Mouse (Mus musculus): ENCODE measurements around the gene Tmprss9. TPM values are rescaled to one million over a fixed set of nuclear protein-coding genes. Genes with fewer than 3 reads are reported as not detected.

Gene Tmprss9
- total and polyA plus RNA-seq, 3 experiments: 0.15 to 0.25 TPM; not detected in 1

DNA sequence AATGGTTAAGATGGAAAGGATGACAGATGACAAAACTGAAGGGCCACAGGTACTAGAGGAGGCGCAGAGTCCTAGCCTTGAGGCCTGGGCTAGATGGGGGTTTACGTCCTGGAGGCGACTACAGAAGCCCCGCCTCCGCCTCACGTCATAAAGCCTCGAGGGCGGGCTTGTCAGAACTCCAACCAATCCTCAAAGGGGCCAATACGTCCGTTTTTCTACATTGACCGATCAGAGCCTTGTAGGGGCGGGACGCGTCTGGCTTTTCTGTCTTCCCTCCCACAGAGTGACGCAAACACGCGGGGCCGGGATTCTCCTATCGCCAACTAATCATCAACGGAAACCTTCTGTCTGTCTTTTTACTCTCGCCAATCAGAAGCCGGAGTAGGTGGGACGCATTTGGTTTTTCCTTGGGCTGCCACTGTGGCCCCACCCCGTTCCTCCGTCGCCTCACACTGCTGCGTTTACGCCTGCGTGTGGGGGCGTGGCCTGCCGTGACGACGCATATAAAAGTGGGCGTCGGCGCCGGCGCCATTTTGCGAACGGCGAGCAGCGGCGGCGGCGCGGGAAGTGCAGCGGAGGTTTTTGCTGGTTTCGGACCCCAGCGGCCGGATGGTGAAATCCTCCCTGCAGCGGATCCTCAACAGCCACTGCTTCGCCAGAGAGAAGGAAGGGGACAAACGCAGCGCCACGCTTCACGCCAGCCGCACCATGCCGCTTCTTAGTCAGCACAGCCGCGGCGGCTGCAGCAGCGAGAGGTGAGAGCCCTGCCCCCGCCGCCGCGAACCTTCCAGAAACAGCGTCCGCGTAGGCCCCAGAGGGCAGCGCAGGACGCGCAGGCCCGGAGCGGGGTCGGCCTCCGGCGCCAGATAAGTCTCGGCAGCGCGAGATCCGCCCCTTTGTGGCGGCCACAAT lies 45.2 kb upstream of the Tmprss9 start, which contains the start of gene Oaz1 (continued):
- TF ChIP-seq ETS1 (IDR thresholded peaks at IDR 0.05; ENCODE audit: low read depth, low read length) (peak; percentile 13; the same call in 1 of the 2 replicates), RCOR1 (IDR thresholded peaks at IDR 0.05; ENCODE audit: low read depth, low read length) (no peak), POLR2A (IDR thresholded peaks at IDR 0.05; ENCODE audit: control insufficient read depth in 1 of 2, insufficient read depth in 1 of 2, low read depth in 1 of 2, low read length in 2 of 2, poor library complexity in 1 of 2) (peak; percentile 74 to 75), MYB (IDR thresholded peaks at IDR 0.05; ENCODE audit: low read depth, low read length) (no peak), MXI1 (IDR thresholded peaks at IDR 0.05; ENCODE audit: low read depth, low read length) (peak; percentile 65), ZMIZ1 (IDR thresholded peaks at IDR 0.05; ENCODE audit: low read depth, low read length) (peak; percentile 95), JUND (IDR thresholded peaks at IDR 0.05; ENCODE audit: low read depth, low read length) (no peak), KAT2A (conservative IDR thresholded peaks at IDR 0.05; ENCODE audit: low read depth, low read length) (peak; percentile 37; the same call in 1 of the 2 replicates)

DNA sequence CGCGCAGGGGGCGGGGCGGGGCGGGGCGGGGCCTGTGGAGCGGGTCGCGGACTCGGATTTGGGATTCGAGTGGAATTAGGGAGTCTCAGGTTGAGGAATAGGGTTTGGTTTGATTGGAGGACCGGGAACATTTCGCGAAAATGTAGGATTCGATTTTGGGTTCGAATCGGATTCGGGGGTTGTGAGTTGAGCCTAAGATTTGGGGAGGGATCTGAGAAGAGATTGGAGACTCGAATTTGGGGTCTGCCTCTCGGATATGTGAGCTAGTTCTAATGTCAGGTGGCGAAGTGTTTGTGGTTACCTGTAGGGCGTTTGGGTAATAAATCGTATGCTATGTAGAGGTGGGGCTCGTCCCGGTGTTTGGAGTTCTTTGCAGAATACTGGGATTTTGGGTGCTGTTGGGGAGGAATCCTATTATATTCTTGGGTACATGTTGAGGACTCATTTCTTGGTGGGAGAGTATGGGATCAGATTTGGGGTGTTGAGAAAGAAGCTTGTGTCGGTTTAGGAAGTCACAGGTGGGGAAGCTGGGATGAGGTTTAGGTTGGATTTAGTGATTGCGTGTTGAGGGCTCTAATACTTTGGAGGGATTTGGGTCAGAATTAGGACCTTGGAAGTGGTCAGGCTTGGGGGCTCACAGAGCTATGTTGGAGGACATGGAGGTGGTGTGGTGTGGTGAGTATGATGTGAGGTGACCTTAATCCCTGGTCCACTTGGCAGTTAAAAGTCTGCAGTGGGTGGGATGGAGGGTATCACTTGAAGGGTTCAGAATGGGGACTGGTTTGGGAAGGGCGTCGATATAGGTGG lies 44.4 kb upstream of the Tmprss9 start:
- peaks cover 8 to 24% of the 10 kb centered on the region in 2 experiments for H3K4me1 ChIP-seq (ENCODE audit: control insufficient read depth in 1 of 2, insufficient read depth in 2 of 2, low read length in 2 of 2)
- no peak for DNase-seq (ENCODE audit: low read depth, low spot score)
- TF ChIP-seq SIN3A (IDR thresholded peaks at IDR 0.05; ENCODE audit: low read length) (peak; percentile 14; the same call in 1 of the 2 replicates), NELFE (IDR thresholded peaks at IDR 0.05; ENCODE audit: low read depth, low read length) (0 out of 2 replicates have a peak, but pooled peaks have one; percentile 6), SMC3 (IDR thresholded peaks at IDR 0.05; ENCODE audit: low read depth, low read length) (no peak), ZNF384 (IDR thresholded peaks at IDR 0.05; ENCODE audit: low read depth, low read length) (no peak), HCFC1 (IDR thresholded peaks at IDR 0.05; ENCODE audit: low read depth, low read length) (no peak), POLR2AphosphoS2 (IDR thresholded peaks at IDR 0.05; ENCODE audit: low read length) (no peak), MAX (IDR thresholded peaks at IDR 0.05; ENCODE audit: low read length) (no peak)
- H3K79me2 ChIP-seq (ENCODE audit: control insufficient read depth, insufficient read depth, low read length, poor library complexity): peaks cover 23% of the 10 kb centered on the region
- no peaks in the 10 kb centered on the region for H3K27me3 ChIP-seq (ENCODE audit: control insufficient read depth in 1 of 2, insufficient read depth in 2 of 2, low read length in 2 of 2)
- H3K36me3 ChIP-seq (ENCODE audit: control insufficient read depth in 1 of 2, insufficient read depth in 2 of 2, low read length in 2 of 2): peaks cover 0 to 19% of the 10 kb centered on the region in 2 experiments; a peak in 2 of 4 replicates
- peak overlapping the region; percentile 95 for H3K9ac ChIP-seq (ENCODE audit: control insufficient read depth, low read depth, low read length, poor library complexity, severe bottlenecking)
- H3K27ac ChIP-seq (ENCODE audit: control insufficient read depth, low read depth, low read length): no peak overlapping the region
- peak overlapping the region; percentile 97 to 98 for H3K4me3 ChIP-seq (ENCODE audit: control insufficient read depth in 1 of 2, insufficient read depth in 1 of 2, low read depth in 2 of 2, low read length in 2 of 2)
- H3K9me3 ChIP-seq (replicated peaks; ENCODE audit: insufficient read depth, low read length): no peaks in the 10 kb centered on the region
